17 mouse cellular contexts compared by ENCODE assay signal in genomic region chr10:18394270-18394669, GRCm38 (mm10).
"Had no signal": no experiment of that assay in that cellular context is flagged by ENCODE, and none has a peak within 500 bp of the region (broad histone marks: within the 10 kb centered on the region; RNA-seq: fewer than 3 reads in every experiment).

No protein-coding gene starts in this region.

- DNase-seq: kidney, adult 18-20 months; kidney, adult 9 months; kidney, postnatal 14 days; layer of hippocampus, adult 9-11 months; liver, embryonic 13.5 days; lung, adult 2 months; lung, postnatal 14 days; lung, postnatal 4 days; right cerebral cortex, adult 18-20 months; right cerebral cortex, postnatal 14 days; right cerebral cortex, postnatal 4 days; spleen, adult 18-20 months had no signal

- H3K27ac ChIP-seq: layer of hippocampus, adult 2 months; liver, embryonic 13.5 days; neural tube, embryonic 12.5 days; neural tube, embryonic 15.5 days; stomach, embryonic 15.5 days had no signal

- H3K27me3 ChIP-seq: liver, embryonic 13.5 days; neural tube, embryonic 12.5 days; neural tube, embryonic 15.5 days; stomach, embryonic 15.5 days had no signal

- H3K4me3 ChIP-seq: layer of hippocampus, adult 2 months; liver, embryonic 13.5 days; neural tube, embryonic 12.5 days; neural tube, embryonic 15.5 days; stomach, embryonic 15.5 days had no signal

- H3K36me3 ChIP-seq: liver, embryonic 13.5 days; neural tube, embryonic 12.5 days; neural tube, embryonic 15.5 days; stomach, embryonic 15.5 days had no signal

- H3K4me2 ChIP-seq: liver, embryonic 13.5 days; midbrain, embryonic 11.5 days; neural tube, embryonic 12.5 days; neural tube, embryonic 15.5 days; stomach, embryonic 15.5 days had no signal

- H3K9me3 ChIP-seq: liver, embryonic 13.5 days; neural tube, embryonic 12.5 days; neural tube, embryonic 15.5 days; stomach, embryonic 15.5 days had no signal

- H3K4me1 ChIP-seq: liver, embryonic 13.5 days; neural tube, embryonic 12.5 days; neural tube, embryonic 15.5 days; stomach, embryonic 15.5 days had no signal

- H3K9ac ChIP-seq: liver, embryonic 13.5 days; neural tube, embryonic 12.5 days; neural tube, embryonic 15.5 days; stomach, embryonic 15.5 days had no signal
